Mouse (Mus musculus): ENCODE data around the gene Tcaim. TPM values are rescaled to one million over a fixed set of nuclear protein-coding genes. Genes with fewer than 3 reads are reported as not detected.
"Not testable (repeated sequence)": the region's sequence is repeated elsewhere in the genome, so short reads cannot be mapped to it uniquely, and the experiment has no call there.

The Tcaim gene
- polyA plus RNA-seq, 1 experiment from 2014 or later, result 4.6 TPM

- H3K4me2 ChIP-seq, result no peak overlapping the region
- 78% methylated on average over 5 of the region's 5 CpGs for WGBS
- H3K4me1 ChIP-seq, result no peaks in the 10 kb centered on the region
- ATAC-seq (ENCODE audit: extremely low read depth, insufficient number of reproducible peaks, low FRiP score, low TSS enrichment), result no peak
- no peak overlapping the region for H3K4me3 ChIP-seq
- peaks cover 72% of the 10 kb centered on the region for H3K36me3 ChIP-seq
- H3K27me3 ChIP-seq (replicated peaks), result no peaks in the 10 kb centered on the region
- H3K9me3 ChIP-seq, result no peaks in the 10 kb centered on the region
- no peak overlapping the region for H3K27ac ChIP-seq (replicated peaks)
- no peak overlapping the region for H3K9ac ChIP-seq
Observed at GRCm38 (mm10) chr9:122823374-122824017, 18.2 kb downstream of the Tcaim start.

- Histone ChIP-seq H3K4me2 (no peak overlapping the region), H3K4me1 (no peaks in the 10 kb centered on the region), H3K36me3 (peaks cover 65% of the 10 kb centered on the region), H3K9ac (no peak overlapping the region), H3K9me3 (no peaks in the 10 kb centered on the region), H3K27ac (replicated peaks) (no peak overlapping the region), H3K27me3 (replicated peaks) (no peaks in the 10 kb centered on the region), H3K4me3 (no peak overlapping the region)
- ATAC-seq (ENCODE audit: extremely low read depth, insufficient number of reproducible peaks, low FRiP score, low TSS enrichment), result no peak
- WGBS, result 89% methylated on average over 4 of the region's 4 CpGs
Observed at GRCm38 (mm10) chr9:122826743-122827142, 21.4 kb downstream of the Tcaim start.

- Histone ChIP-seq H3K9ac (no peak overlapping the region), H3K4me3 (no peak overlapping the region), H3K4me2 (no peak overlapping the region), H3K27me3 (replicated peaks) (no peaks in the 10 kb centered on the region), H3K36me3 (peaks cover 61% of the 10 kb centered on the region), H3K27ac (replicated peaks) (no peak overlapping the region), H3K4me1 (no peaks in the 10 kb centered on the region), H3K9me3 (no peaks in the 10 kb centered on the region)
- 55% methylated on average over 4 of the region's 4 CpGs for WGBS
- ATAC-seq (ENCODE audit: extremely low read depth, insufficient number of reproducible peaks, low FRiP score, low TSS enrichment), result no peak
Observed at GRCm38 (mm10) chr9:122829826-122830380, 24.6 kb downstream of the Tcaim start.

GRCm38 (mm10) chr9:122836126-122836525 is 30.8 kb downstream of the Tcaim start:
- WGBS, result 79% methylated on average over 9 of the region's 9 CpGs

GRCm38 (mm10) chr9:122836790-122837189 is 31.5 kb downstream of the Tcaim start:
- ATAC-seq (ENCODE audit: extremely low read depth, insufficient number of reproducible peaks, low FRiP score, low TSS enrichment), result no peak
- Histone ChIP-seq H3K36me3 (peaks cover 21% of the 10 kb centered on the region), H3K4me2 (no peak overlapping the region), H3K4me3 (no peak overlapping the region), H3K27me3 (replicated peaks) (no peaks in the 10 kb centered on the region), H3K9ac (no peak overlapping the region), H3K9me3 (no peaks in the 10 kb centered on the region), H3K4me1 (peaks cover 22% of the 10 kb centered on the region), H3K27ac (replicated peaks) (peak overlapping the region; percentile 43; the same call in 1 of the 2 replicates)
- 40% methylated on average over 6 of the region's 6 CpGs for WGBS

More at GRCm38 (mm10) chr9:122836126-122836525, 30.8 kb downstream of the Tcaim start:
- Histone ChIP-seq H3K4me2 (no peak overlapping the region), H3K4me1 (peaks cover 22% of the 10 kb centered on the region), H3K9me3 (no peaks in the 10 kb centered on the region), H3K9ac (no peak overlapping the region), H3K27ac (replicated peaks) (no peak overlapping the region), H3K27me3 (replicated peaks) (no peaks in the 10 kb centered on the region), H3K4me3 (no peak overlapping the region), H3K36me3 (peaks cover 21% of the 10 kb centered on the region)
- no peak for ATAC-seq (ENCODE audit: extremely low read depth, insufficient number of reproducible peaks, low FRiP score, low TSS enrichment)

GRCm38 (mm10) chr9:122837216-122837615 is 31.9 kb downstream of the Tcaim start:
- Histone ChIP-seq H3K4me1 (peaks cover 22% of the 10 kb centered on the region), H3K9ac (peak overlapping the region; percentile 21; the same call in 1 of the 2 replicates), H3K9me3 (no peaks in the 10 kb centered on the region), H3K27me3 (replicated peaks) (no peaks in the 10 kb centered on the region), H3K4me2 (no peak overlapping the region), H3K27ac (replicated peaks) (peak overlapping the region; percentile 43), H3K36me3 (peaks cover 21% of the 10 kb centered on the region), H3K4me3 (no peak overlapping the region)
- WGBS, result 86% methylated on average over 4 of the region's 4 CpGs
- no peak for ATAC-seq (ENCODE audit: extremely low read depth, insufficient number of reproducible peaks, low FRiP score, low TSS enrichment)

GRCm38 (mm10) chr9:122837680-122838079 is 32.3 kb downstream of the Tcaim start:
- Histone ChIP-seq H3K27me3 (replicated peaks) (no peaks in the 10 kb centered on the region), H3K27ac (replicated peaks) (no peak overlapping the region), H3K36me3 (peaks cover 19% of the 10 kb centered on the region), H3K9me3 (no peaks in the 10 kb centered on the region), H3K4me2 (peak overlapping the region; percentile 49), H3K4me3 (peak overlapping the region; percentile 20; the same call in 1 of the 2 replicates), H3K4me1 (peaks cover 22% of the 10 kb centered on the region), H3K9ac (peak overlapping the region; percentile 48; the same call in 1 of the 2 replicates)
- no peak for ATAC-seq (ENCODE audit: extremely low read depth, insufficient number of reproducible peaks, low FRiP score, low TSS enrichment)
- WGBS, result 23% methylated on average over 16 of the region's 16 CpGs

- H3K27ac ChIP-seq (replicated peaks), result no peak within 1 kb of the TSS
- no peaks in the 10 kb centered on the region for H3K4me1 ChIP-seq
- H3K9ac ChIP-seq, result no peak within 1 kb of the TSS
- peaks cover 6% of the 10 kb centered on the region; the same call in 1 of the 2 replicates for H3K9me3 ChIP-seq
- H3K4me2 ChIP-seq, result no peak within 1 kb of the TSS
- no peak for ATAC-seq (ENCODE audit: extremely low read depth, insufficient number of reproducible peaks, low FRiP score, low TSS enrichment)
- 68% methylated on average over 3 of the region's 3 CpGs for WGBS
- peaks cover 6% of the 10 kb centered on the region for H3K36me3 ChIP-seq
- no peak within 1 kb of the TSS for H3K4me3 ChIP-seq
- no peaks in the 10 kb centered on the region for H3K27me3 ChIP-seq (replicated peaks)
Observed at GRCm38 (mm10) chr9:122843760-122844159, 38.4 kb downstream of the Tcaim start, which contains the start of gene Gm35549. TSS of gene Gm35549 (minus strand) at chr9:122844035.

- Histone ChIP-seq H3K27ac (replicated peaks) (no peak overlapping the region), H3K9ac (no peak overlapping the region), H3K9me3 (peaks cover 13% of the 10 kb centered on the region; the same call in 1 of the 2 replicates), H3K4me2 (no peak overlapping the region), H3K4me1 (no peaks in the 10 kb centered on the region), H3K36me3 (peaks cover 24% of the 10 kb centered on the region), H3K4me3 (no peak overlapping the region), H3K27me3 (replicated peaks) (no peaks in the 10 kb centered on the region)
- 75% methylated on average over 3 of the region's 3 CpGs for WGBS
- ATAC-seq (ENCODE audit: extremely low read depth, insufficient number of reproducible peaks, low FRiP score, low TSS enrichment), result no peak
Observed at GRCm38 (mm10) chr9:122845621-122846020, 40.3 kb downstream of the Tcaim start.

GRCm38 (mm10) chr9:122846156-122846555 is 40.8 kb downstream of the Tcaim start:
- Histone ChIP-seq H3K27ac (replicated peaks) (no peak overlapping the region), H3K4me3 (no peak overlapping the region), H3K9me3 (peaks cover 13% of the 10 kb centered on the region; the same call in 1 of the 2 replicates), H3K4me1 (no peaks in the 10 kb centered on the region), H3K9ac (no peak overlapping the region), H3K4me2 (no peak overlapping the region), H3K36me3 (peaks cover 29% of the 10 kb centered on the region), H3K27me3 (replicated peaks) (no peaks in the 10 kb centered on the region)
- no peak for ATAC-seq (ENCODE audit: extremely low read depth, insufficient number of reproducible peaks, low FRiP score, low TSS enrichment)

- H3K27ac ChIP-seq (replicated peaks); ATAC-seq (ENCODE audit: extremely low read depth, insufficient number of reproducible peaks, low FRiP score, low TSS enrichment); H3K9ac ChIP-seq; H3K27me3 ChIP-seq (replicated peaks); H3K4me3 ChIP-seq; H3K4me2 ChIP-seq; H3K4me1 ChIP-seq: not testable (repeated sequence)
- 73% methylated on average over 7 of the region's 8 CpGs for WGBS
- Histone ChIP-seq H3K36me3 (peaks cover 47% of the 10 kb centered on the region), H3K9me3 (peaks cover 20% of the 10 kb centered on the region; the same call in 1 of the 2 replicates)
Observed at GRCm38 (mm10) chr9:122847811-122848311, 42.5 kb downstream of the Tcaim start.
